Mouse (Mus musculus): ENCODE results near the gene Zfp931. TPM values are rescaled to one million over a fixed set of nuclear protein-coding genes. Genes with fewer than 3 reads are reported as not detected.
A peak's percentile ranks its signal among the peaks of the same experiment; 100 is the strongest.
"Not testable (repeated sequence)": the region's sequence is repeated elsewhere in the genome, so short reads cannot be mapped to it uniquely, and the experiment has no call there.

Zfp931 gene
- polyA plus RNA-seq, 1 experiment from 2014 or later = 13.1 TPM

DNA sequence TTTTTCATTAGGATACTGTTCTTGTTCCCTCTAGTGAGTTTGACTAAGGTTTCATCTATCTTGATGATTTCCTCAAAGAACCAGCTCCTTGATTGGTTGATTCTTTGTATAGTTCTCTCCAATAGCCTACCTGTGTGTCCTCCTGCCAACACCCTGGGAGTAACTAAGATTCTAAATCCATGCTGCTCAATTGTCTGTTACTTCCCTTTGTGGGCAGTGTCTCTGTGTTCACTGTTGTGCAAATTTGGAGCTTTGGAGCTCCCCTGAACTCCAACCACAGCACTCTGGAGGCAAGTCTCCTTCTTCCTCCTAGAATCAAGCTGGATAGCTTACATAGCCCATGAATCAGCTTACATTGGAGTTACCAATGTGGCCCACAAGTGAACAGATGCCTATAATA lies 11.3 kb upstream of the Zfp931 start:
- Histone ChIP-seq H3K36me3 (ENCODE audit: inconsistent target) (no peaks in the 10 kb centered on the region), H3K27ac (no peak overlapping the region), H3K4me3 (ENCODE audit: inconsistent target) (no peak overlapping the region), H3K79me2 (ENCODE audit: inconsistent target) (no peaks in the 10 kb centered on the region)

DNA sequence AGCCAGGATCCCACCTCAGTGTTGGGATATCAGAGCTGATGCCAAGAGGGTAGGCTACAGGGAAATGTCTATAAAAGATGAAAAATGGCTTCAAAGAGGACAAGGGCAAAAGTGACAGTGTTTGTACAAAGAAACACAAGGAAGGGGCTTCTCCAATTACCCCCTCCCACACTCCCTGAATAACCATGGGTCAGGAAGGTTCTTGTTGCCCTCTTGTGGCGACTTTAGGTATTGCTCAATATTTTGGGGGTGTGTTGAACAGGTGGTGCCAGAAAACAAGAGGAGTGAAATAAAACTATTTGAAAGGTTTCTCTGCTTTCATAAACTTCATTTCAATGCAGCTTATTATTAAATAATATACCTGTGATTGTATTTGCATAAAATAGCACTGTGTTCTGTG lies 20.1 kb downstream of the Zfp931 start:
- 0% methylated on average over 1 of the region's 1 CpGs for WGBS (ENCODE audit: missing documents)
- Histone ChIP-seq H3K4me3 (ENCODE audit: inconsistent target) (no peak overlapping the region), H3K79me2 (ENCODE audit: inconsistent target) (no peaks in the 10 kb centered on the region)

DNA sequence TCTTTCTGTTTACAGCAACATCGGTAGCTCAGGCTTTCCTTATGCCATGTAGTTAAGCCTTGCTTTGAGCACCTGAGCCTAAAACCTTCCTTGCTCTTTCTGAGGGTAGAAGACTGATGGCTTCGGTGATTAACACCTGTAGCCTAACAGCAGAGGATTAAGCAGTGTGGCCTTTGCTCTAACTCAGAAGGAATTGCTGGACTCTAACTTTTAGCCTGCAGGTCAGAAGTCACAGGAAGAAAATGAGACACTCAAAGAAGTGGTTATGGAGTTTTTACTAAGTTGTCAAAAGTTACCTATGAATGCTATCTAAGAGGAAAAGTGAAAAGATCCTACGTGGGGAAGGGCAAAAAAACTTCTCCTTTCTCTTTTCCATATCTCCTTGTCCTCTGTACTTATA lies 50.7 kb downstream of the Zfp931 start:
- WGBS (ENCODE audit: missing documents) = 86% methylated on average over 1 of the region's 3 CpGs
- H3K27ac ChIP-seq; H3K4me3 ChIP-seq (ENCODE audit: inconsistent target); H3K36me3 ChIP-seq (ENCODE audit: inconsistent target): not testable (repeated sequence)
- peaks cover 52% of the 10 kb centered on the region for H3K79me2 ChIP-seq (ENCODE audit: inconsistent target)

More for the DNA sequence above, 20.1 kb downstream of the Zfp931 start:
- H3K36me3 ChIP-seq (ENCODE audit: inconsistent target) = no peaks in the 10 kb centered on the region
- no peak overlapping the region for H3K27ac ChIP-seq

DNA sequence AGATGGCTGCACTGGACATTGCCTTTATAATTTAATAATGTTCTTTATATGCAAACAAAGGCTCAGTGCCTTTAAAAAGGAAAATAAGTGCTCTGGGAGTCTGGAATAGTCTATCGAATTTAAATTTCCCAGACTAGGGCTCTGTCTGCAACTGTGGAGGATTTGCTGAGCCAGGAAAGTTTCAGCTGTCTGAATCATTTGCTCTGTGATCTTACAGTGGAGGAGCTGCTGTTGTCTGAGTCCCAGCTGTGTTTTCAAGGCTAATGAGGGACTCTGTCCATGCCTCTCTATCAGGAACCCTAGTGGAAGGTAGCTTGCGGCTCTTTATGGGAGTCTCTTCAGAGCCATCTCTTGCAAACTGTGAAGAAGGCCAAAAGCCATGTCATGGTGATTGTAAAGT lies 54.4 kb downstream of the Zfp931 start:
- 25% methylated on average over 1 of the region's 2 CpGs for WGBS (ENCODE audit: missing documents)
- not testable (repeated sequence) for H3K36me3 ChIP-seq (ENCODE audit: inconsistent target)
- peak overlapping the region; percentile 37 for H3K27ac ChIP-seq
- H3K4me3 ChIP-seq (ENCODE audit: inconsistent target) = peak overlapping the region; percentile 74
- H3K79me2 ChIP-seq (ENCODE audit: inconsistent target) = peaks cover 34% of the 10 kb centered on the region

DNA sequence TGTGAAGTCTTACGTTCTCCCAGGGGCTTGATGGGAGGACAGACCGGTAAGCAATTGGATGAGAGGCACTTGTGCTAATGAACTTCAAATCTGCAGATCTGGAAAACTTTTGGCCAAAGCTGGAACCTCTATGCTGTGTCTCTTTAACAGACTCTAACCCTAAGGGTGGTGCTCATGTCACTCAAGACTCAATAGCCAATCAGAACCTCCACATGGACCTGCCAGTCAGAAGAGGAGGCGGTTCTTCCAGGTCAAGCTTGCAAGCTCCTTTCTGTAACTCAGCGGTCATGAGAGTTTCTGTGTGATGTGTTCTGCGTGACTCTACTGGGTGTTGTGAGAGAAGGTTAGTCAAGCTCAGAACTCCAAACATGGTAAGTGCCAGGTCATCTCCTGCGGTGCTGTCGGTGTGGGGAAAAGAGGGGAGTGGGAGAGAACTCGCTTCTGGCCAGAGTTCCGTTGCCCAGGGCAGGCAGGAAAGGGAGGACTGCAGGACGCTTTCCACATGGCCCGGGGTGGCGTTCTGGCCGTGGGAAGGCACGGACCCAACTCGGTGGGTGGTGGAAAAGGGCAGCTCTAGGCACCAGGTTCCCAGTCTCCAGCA lies 55.2 kb downstream of the Zfp931 start, which contains the start of gene Zfp971:
Zfp971 (plus strand) TSS at position 274 of the 601 bp plus-strand sequence.
- H3K36me3 ChIP-seq (ENCODE audit: inconsistent target) = not testable (repeated sequence)
- Histone ChIP-seq H3K79me2 (ENCODE audit: inconsistent target) (peaks cover 27% of the 10 kb centered on the region), H3K27ac (peak within 1 kb of the TSS; percentile 37), H3K4me3 (ENCODE audit: inconsistent target) (peak within 1 kb of the TSS; percentile 74)
- WGBS (ENCODE audit: missing documents) = 2% methylated on average over 12 of the region's 15 CpGs

DNA sequence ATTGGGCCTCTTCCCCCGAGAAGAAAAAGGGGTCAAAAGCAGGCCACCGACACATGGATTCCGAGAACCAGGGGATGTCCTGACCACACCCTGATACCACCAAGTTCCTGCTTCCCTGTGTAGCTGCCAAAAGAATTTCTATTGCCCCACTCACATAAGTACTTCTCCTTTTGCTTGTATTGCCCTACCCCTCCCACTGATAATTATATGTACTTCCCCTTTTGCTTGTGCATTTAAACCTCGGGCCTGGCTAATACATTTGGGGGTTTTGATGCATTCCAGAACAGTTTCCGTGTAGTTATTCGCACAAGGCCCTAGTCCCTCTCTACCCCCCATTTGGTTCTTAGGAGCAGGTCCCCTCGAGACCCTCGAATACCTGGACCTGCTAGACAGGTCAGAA lies 57.5 kb downstream of the Zfp931 start:
- H3K4me3 ChIP-seq (ENCODE audit: inconsistent target); H3K36me3 ChIP-seq (ENCODE audit: inconsistent target): not testable (repeated sequence)
- H3K27ac ChIP-seq = peak overlapping the region; percentile 29
- under 1% methylated on average over 8 of the region's 8 CpGs for WGBS (ENCODE audit: missing documents)
- H3K79me2 ChIP-seq (ENCODE audit: inconsistent target) = peaks cover 15% of the 10 kb centered on the region

DNA sequence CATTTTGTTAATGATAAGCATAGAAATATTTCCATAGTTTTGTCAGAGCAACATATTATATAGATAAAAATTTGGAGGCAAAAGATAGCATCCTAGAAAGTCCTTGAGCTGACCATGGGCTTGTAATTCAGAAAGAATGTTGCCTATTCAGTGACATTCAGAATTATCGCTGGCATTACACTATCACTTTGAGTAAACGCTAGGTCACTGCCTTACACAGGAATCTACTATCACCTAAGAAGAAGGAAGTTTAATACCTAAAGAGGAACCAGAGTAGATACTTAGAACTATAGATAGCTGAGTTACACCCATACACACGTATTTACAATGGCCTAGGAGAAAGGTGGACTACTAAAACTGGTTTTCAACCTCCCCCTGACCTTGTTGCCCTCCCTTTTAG lies 58.8 kb downstream of the Zfp931 start:
- not testable (repeated sequence) for H3K27ac ChIP-seq; H3K4me3 ChIP-seq (ENCODE audit: inconsistent target); H3K36me3 ChIP-seq (ENCODE audit: inconsistent target)
- H3K79me2 ChIP-seq (ENCODE audit: inconsistent target) = peaks cover 11% of the 10 kb centered on the region
- 86% methylated on average over 2 of the region's 3 CpGs for WGBS (ENCODE audit: missing documents)

Other genes with a start within 250 kb of the Zfp931 start
- gene Gm14325, start 238.1 kb downstream of the Zfp931 start, polyA plus RNA-seq (2018) = 38.8 to 56.3 TPM (median 51.5 TPM) in 3 replicates
- 1.0 to 1.4 TPM (median 1.1 TPM) in 3 replicates for gene Gm14327, start 181.4 kb downstream of the Zfp931 start, polyA plus RNA-seq (2018)
- gene Zfp972, start 152.9 kb downstream of the Zfp931 start, polyA plus RNA-seq (2018) = 0.91 to 3.0 TPM (median 2.8 TPM) in 3 replicates
- gene Gm14326, start 121.2 kb downstream of the Zfp931 start, polyA plus RNA-seq (2018) = 14.5 to 32.2 TPM (median 25.1 TPM) in 3 replicates
- 8.5 to 12.1 TPM (median 9.2 TPM) in 3 replicates for gene Zfp971, start 55.2 kb downstream of the Zfp931 start, polyA plus RNA-seq (2018)
- not detected in 3 replicates for gene Phactr3, start 40.5 kb upstream of the Zfp931 start, polyA plus RNA-seq (2018)

All from macrophage (primary cell).